Mouse (Mus musculus) hindbrain, embryonic 10.5 days (tissue): ENCODE data around the gene Lrig1. TPM values are rescaled to one million over a fixed set of nuclear protein-coding genes. Genes with fewer than 3 reads are reported as not detected.
"Not testable (repeated sequence)": the region's sequence is repeated elsewhere in the genome, so short reads cannot be mapped to it uniquely, and the experiment has no call there.

ENCODE experiments used
- DNase-seq: peaks from one replicate; pipeline ENCODE4 v3.0.0-alpha.2; 2017; ENCODE audit warnings: low spot score
- H3K27ac ChIP-seq: fragments of 300-500 bp; sonication (generic); 2 replicates; pipeline ENCODE4 v1.5.1; 2016; ENCODE audit warnings: mild to moderate bottlenecking, moderate library complexity
- H3K27me3 ChIP-seq: fragments of 300-500 bp; sonication (generic); 2 replicates; pipeline ENCODE4 v1.6.1; 2016; ENCODE audit warnings: mild to moderate bottlenecking; ENCODE audit not compliant: poor library complexity, insufficient read depth, severe bottlenecking
- H3K36me3 ChIP-seq: fragments of 300-500 bp; sonication (generic); 2 replicates; pipeline ENCODE4 v1.6.1; 2016; ENCODE audit warnings: mild to moderate bottlenecking, moderate library complexity
- H3K4me1 ChIP-seq: fragments of 300-500 bp; sonication (generic); replicated peaks from 2 replicates; pipeline ENCODE4 v1.6.1; 2016; ENCODE audit warnings: mild to moderate bottlenecking
- H3K4me3 ChIP-seq: fragments of 300-500 bp; sonication (generic); 2 replicates; pipeline ENCODE4 v1.5.1; 2016; ENCODE audit warnings: mild to moderate bottlenecking, moderate library complexity
- H3K9me3 ChIP-seq: fragments of 300-500 bp; sonication (generic); 2 replicates; pipeline ENCODE4 v1.6.1; 2016; ENCODE audit warnings: mild to moderate bottlenecking, moderate library complexity
- WGBS: fragments of 180-500 bp; shearing (Covaris S2); methylation state at CpG from one replicate; pipeline ENCODE4 v1.1.7; 2016; 5-methylcytosine and 5-hydroxymethylcytosine counted together
- polyA plus RNA-seq: library from polyadenylated mRNA; unstranded; fragments of >200 nt; fragmentation: Nextera tagmentation; extraction: Ambion mirVana; gene quantifications from 2 replicates; pipeline ENCODE4 v1.2.1, GENCODE M21; 2016

Lrig1 gene
- polyA plus RNA-seq, 1 experiment from 2014 or later, result 12.7 TPM

DNA sequence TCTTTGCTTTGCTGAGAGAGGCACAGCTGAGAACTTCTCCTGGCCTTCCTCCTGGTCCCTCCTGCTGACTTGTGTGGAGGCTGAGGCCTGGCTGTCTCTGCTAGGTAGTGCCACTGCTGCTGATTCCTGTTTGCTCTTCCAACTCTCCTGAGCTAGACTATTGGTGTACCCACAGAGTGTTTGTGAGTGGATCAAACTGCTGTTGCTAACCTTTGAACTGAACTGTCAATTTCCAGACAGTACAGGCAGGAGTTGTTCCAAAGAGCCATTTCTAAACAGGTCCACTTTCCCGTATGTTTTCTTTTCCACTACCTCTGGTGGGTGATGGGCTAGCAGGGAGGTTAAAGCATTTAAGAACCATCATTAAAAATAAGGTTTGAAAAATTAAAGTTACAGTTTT is 141.4 kb downstream of the Lrig1 start:
- not testable (repeated sequence) for H3K9me3 ChIP-seq, H3K27ac ChIP-seq, H3K36me3 ChIP-seq, H3K27me3 ChIP-seq, DNase-seq, H3K4me3 ChIP-seq, H3K4me1 ChIP-seq
- 71% methylated on average over 1 of the region's 1 CpGs for WGBS

Other genes starting within 250 kb of the Lrig1 start
- 8.7 and 9.3 TPM in 2 replicates for gene Slc25a26, start 199.8 kb downstream of the Lrig1 start, polyA plus RNA-seq